Mouse (Mus musculus) G1E-ER4 (cell line): Measurements from ENCODE around the gene Dync1li2. TPM values are rescaled to one million over a fixed set of nuclear protein-coding genes. Genes with fewer than 3 reads are reported as not detected.

Source experiments
- GATA1 ChIP-seq: IDR thresholded peaks from one replicate; pipeline ENCODE4 v1.8.0; 2012; ENCODE audit warnings: low read length, inconsistent platforms
- polyA plus RNA-seq: library from polyadenylated mRNA; stranded (reverse); fragments of >175 nt; gene quantifications from 2 replicates; pipeline ENCODE4 v1.2.3, GENCODE M21; 2012

The Dync1li2 gene
- polyA plus RNA-seq, 1 experiment = 28.3 TPM

GRCm38 (mm10) chr8:104403596-104403995 lies 39.3 kb downstream of the Dync1li2 start:
- no peak for TF ChIP-seq GATA1

- no peak for TF ChIP-seq GATA1
Observed at GRCm38 (mm10) chr8:104395703-104396357, 47.0 kb downstream of the Dync1li2 start, which contains the start of gene Cmtm4. Gene Cmtm4 (minus strand): TSS chr8:104395807.

GRCm38 (mm10) chr8:104394801-104395702 lies 47.8 kb downstream of the Dync1li2 start:
- TF ChIP-seq GATA1 = no peak

- TF ChIP-seq GATA1 = no peak
Observed at GRCm38 (mm10) chr8:104393767-104394166, 49.1 kb downstream of the Dync1li2 start.

- no peak for TF ChIP-seq GATA1
Observed at GRCm38 (mm10) chr8:104393139-104393538, 49.7 kb downstream of the Dync1li2 start.

GRCm38 (mm10) chr8:104390245-104390644 lies 52.6 kb downstream of the Dync1li2 start:
- no peak for TF ChIP-seq GATA1

- no peak for TF ChIP-seq GATA1
Observed at GRCm38 (mm10) chr8:104387980-104388379, 54.9 kb downstream of the Dync1li2 start.

- no peak for TF ChIP-seq GATA1
Observed at GRCm38 (mm10) chr8:104387501-104387900, 55.3 kb downstream of the Dync1li2 start.

GRCm38 (mm10) chr8:104386693-104387092 lies 56.2 kb downstream of the Dync1li2 start:
- TF ChIP-seq GATA1 = no peak

- TF ChIP-seq GATA1 = no peak
Observed at GRCm38 (mm10) chr8:104383977-104384376, 58.9 kb downstream of the Dync1li2 start.

- no peak for TF ChIP-seq GATA1
Observed at GRCm38 (mm10) chr8:104383296-104383695, 59.6 kb downstream of the Dync1li2 start.

- no peak for TF ChIP-seq GATA1
Observed at GRCm38 (mm10) chr8:104380961-104381411, 61.9 kb downstream of the Dync1li2 start.

GRCm38 (mm10) chr8:104380269-104380668 lies 62.6 kb downstream of the Dync1li2 start:
- TF ChIP-seq GATA1 = no peak

GRCm38 (mm10) chr8:104379301-104379836 lies 63.5 kb downstream of the Dync1li2 start:
- TF ChIP-seq GATA1 = no peak

GRCm38 (mm10) chr8:104376669-104377068 lies 66.2 kb downstream of the Dync1li2 start:
- TF ChIP-seq GATA1 = no peak

GRCm38 (mm10) chr8:104375959-104376358 lies 66.9 kb downstream of the Dync1li2 start:
- TF ChIP-seq GATA1 = no peak
